ENCODE assay signal across 8 mouse cellular contexts in the genomic region with DNA sequence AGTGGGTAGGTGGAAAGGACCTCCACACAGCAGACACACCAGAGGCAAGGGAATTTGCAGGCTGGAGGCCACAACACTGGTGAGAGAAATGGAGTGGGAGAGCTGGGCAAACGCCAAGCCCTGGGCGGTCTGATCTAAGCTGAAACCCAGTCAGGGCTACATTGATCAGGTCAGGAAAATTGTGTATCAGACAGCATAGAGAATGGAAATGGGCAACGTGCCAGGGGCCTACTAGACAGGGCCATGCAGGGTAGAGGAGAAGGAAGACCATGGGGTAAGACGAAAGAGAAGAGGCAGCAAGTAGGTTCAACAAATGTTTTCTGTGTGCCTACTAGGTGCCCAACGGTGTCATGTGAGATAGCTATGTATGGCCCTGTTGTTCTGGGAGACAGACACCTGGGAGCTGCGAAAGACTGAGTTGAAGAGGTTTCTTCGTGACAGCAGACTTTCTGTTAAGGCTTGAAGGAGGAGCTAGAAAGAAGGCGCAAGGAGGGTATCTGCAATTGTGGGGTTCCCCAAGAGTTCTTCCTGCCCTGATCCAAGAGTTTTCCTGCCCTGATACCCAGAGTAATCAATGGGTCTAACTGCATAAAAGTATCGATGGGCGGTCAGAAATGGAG. TPM values are rescaled to one million over a fixed set of nuclear protein-coding genes. Genes with fewer than 3 reads are reported as not detected.
DNase-seq lines count a peak whose midpoint lies in the region; ATAC-seq and TF ChIP-seq lines count a peak whose summit lies in the region.

No protein-coding gene starts in this region.

- H3K9me3 ChIP-seq in forebrain, embryonic 11.5 days (ENCODE audit: control insufficient read depth, low read length) = no peaks in the 10 kb centered on the region

- H3K4me2 ChIP-seq in forebrain, embryonic 11.5 days (ENCODE audit: low read depth, low read length, severe bottlenecking) = peak overlapping the region; percentile 67

- H3K36me3 ChIP-seq in heart, adult 2 months (ENCODE audit: control insufficient read depth, insufficient read depth, low read length) = no peaks in the 10 kb centered on the region
- no peaks in the 10 kb centered on the region for H3K36me3 ChIP-seq in forebrain, embryonic 11.5 days (ENCODE audit: control insufficient read depth, insufficient read depth, low read length)
- H3K36me3 ChIP-seq in kidney, adult 2 months (ENCODE audit: control insufficient read depth, insufficient read depth, low read length) = no peaks in the 10 kb centered on the region
- H3K36me3 ChIP-seq in macrophage (ENCODE audit: inconsistent target) = no peaks in the 10 kb centered on the region

- peak overlapping the region; percentile 41; the same call in 1 of the 2 replicates for H3K9ac ChIP-seq in heart, adult 2 months (ENCODE audit: low read depth, low read length)
- H3K9ac ChIP-seq in forebrain, embryonic 11.5 days (ENCODE audit: low read length) = peak overlapping the region; percentile 80

- H3K27me3 ChIP-seq in heart, adult 2 months (ENCODE audit: control insufficient read depth, insufficient read depth, low read length) = no peaks in the 10 kb centered on the region
- H3K27me3 ChIP-seq in forebrain, embryonic 11.5 days (ENCODE audit: control insufficient read depth, insufficient read depth, low read length) = no peaks in the 10 kb centered on the region
- no peaks in the 10 kb centered on the region for H3K27me3 ChIP-seq in kidney, adult 2 months (replicated peaks; ENCODE audit: control insufficient read depth, insufficient read depth, low read length)

- H3K27ac ChIP-seq in heart, adult 2 months = peak overlapping the region; percentile 96
- no peak overlapping the region for H3K27ac ChIP-seq in forebrain, embryonic 11.5 days (ENCODE audit: low read depth, low read length)
- peak overlapping the region; percentile 69 for H3K27ac ChIP-seq in kidney, adult 2 months (ENCODE audit: insufficient read depth, low read depth, low read length)
- no peak overlapping the region for H3K27ac ChIP-seq in macrophage

- ATAC-seq in forebrain, embryonic 11.5 days (replicated peaks; ENCODE audit: low FRiP score) = peak; percentile 6; the same call in 1 of the 2 replicates
- no peak for ATAC-seq in megakaryocyte-erythroid progenitor cell, adult 5-6 weeks (replicated peaks; ENCODE audit: low FRiP score, low TSS enrichment, poor library complexity, severe bottlenecking)

- no peak for TF ChIP-seq CTCF in heart, adult 2 months (IDR thresholded peaks at IDR 0.05)
- TF ChIP-seq CTCF in kidney, adult 2 months (conservative IDR thresholded peaks at IDR 0.05; ENCODE audit: insufficient read depth, insufficient read length, low read depth, low read length) = no peak

- intact Hi-C loops in heart, adult 2 months (cut with DNase I) = no loop called here

- no peak for TF ChIP-seq EP300 in heart, adult 2 months (IDR thresholded peaks at IDR 0.05; ENCODE audit: insufficient read depth, low read depth, low read length)

- DNase-seq in heart, adult 2 months = no peak
- no peak for DNase-seq in heart, adult 8-10 months (ENCODE audit: low spot score)
- DNase-seq in Muller cell, postnatal 12 days (ENCODE audit: inconsistent ontology term) = peak; percentile 35
- no peak for DNase-seq in forebrain, embryonic 11.5 days (ENCODE audit: low spot score)
- peak; percentile 37 for DNase-seq in kidney, adult 2 months
- no peak for DNase-seq in gastrocnemius, postnatal 25 days

- no peaks in the 10 kb centered on the region for H3K79me2 ChIP-seq in heart, adult 2 months (replicated peaks; ENCODE audit: control insufficient read depth, insufficient read depth, low read length)
- H3K79me2 ChIP-seq in macrophage (ENCODE audit: inconsistent target) = no peaks in the 10 kb centered on the region

- H3K4me3 ChIP-seq in heart, adult 2 months = peak overlapping the region; percentile 89
- peak overlapping the region; percentile 68 for H3K4me3 ChIP-seq in forebrain, embryonic 11.5 days (ENCODE audit: low read depth, low read length)
- peak overlapping the region; percentile 95 for H3K4me3 ChIP-seq in kidney, adult 2 months (ENCODE audit: insufficient read depth, low read depth, low read length)
- H3K4me3 ChIP-seq in macrophage (ENCODE audit: inconsistent target) = peak overlapping the region; percentile 28

- WGBS in heart, adult 2 months = 51% methylated on average over 10 of the region's 10 CpGs
- WGBS in forebrain, embryonic 11.5 days = 44% methylated on average over 10 of the region's 10 CpGs
- 43% methylated on average over 10 of the region's 10 CpGs for WGBS in kidney, adult 2 months
- 55% methylated on average over 10 of the region's 10 CpGs for WGBS in macrophage (ENCODE audit: missing documents)

- no peak for TF ChIP-seq POLR2A in heart, adult 2 months (IDR thresholded peaks at IDR 0.05; ENCODE audit: insufficient read depth, low read depth, low read length)
- TF ChIP-seq POLR2A in kidney, adult 2 months (IDR thresholded peaks at IDR 0.05; ENCODE audit: low read depth, low read length) = no peak

- H3K4me1 ChIP-seq in heart, adult 2 months (ENCODE audit: control insufficient read depth, insufficient read depth, low read length) = peaks cover 6% of the 10 kb centered on the region
- H3K4me1 ChIP-seq in forebrain, embryonic 11.5 days (replicated peaks; ENCODE audit: control insufficient read depth, insufficient read depth, low read length) = peaks cover 2% of the 10 kb centered on the region; the same call in 1 of the 2 replicates
- peaks cover 12% of the 10 kb centered on the region; the same call in 1 of the 2 replicates for H3K4me1 ChIP-seq in kidney, adult 2 months (ENCODE audit: control insufficient read depth, insufficient read depth, low read length)

RNA-seq across cellular contexts. Expression of a gene that starts 0.7 kb away (rescaled TPM):
- 1 to 10 TPM; 5.7 to 8.6 TPM for total RNA-seq in heart, adult 2 months (2021)
- 11.4 and 14.8 TPM in 2 replicates for polyA plus RNA-seq in heart, adult 2 months (2012; rRNA removed)
- total RNA-seq in heart, adult 8-10 months (2022) = 10 to 100 TPM in 1 of 4 experiments, 1 to 10 TPM in 3; 7.0 to 11.7 (median 8.5) TPM
- polyA plus RNA-seq in forebrain, embryonic 11.5 days (2014; fragmentation: Nextera tagmentation; extraction: Ambion mirVana) = 57.6 and 59.2 TPM in 2 replicates
- 66.1 and 73.0 TPM in 2 replicates for polyA plus RNA-seq in kidney, adult 2 months (2012; rRNA removed)
- 10 to 100 TPM in 5 of 26 experiments, 1 to 10 TPM in 19, under 1 TPM in 2; 0.62 to 13.0 (median 5.9) TPM for total RNA-seq in macrophage (2018; cell fraction: chromatin; rRNA removed)
- 10 to 100 TPM in 14 of 26 experiments, 1 to 10 TPM in 12; 7.8 to 14.4 (median 10.3) TPM for total RNA-seq in macrophage (2018; cell fraction: cytosol; rRNA removed)
- total RNA-seq in macrophage (2018; cell fraction: nucleus; rRNA removed) = 10 to 100 TPM in 2 of 26 experiments, 1 to 10 TPM in 24; 2.1 to 11.1 (median 5.7) TPM
- polyA plus RNA-seq in macrophage (2018) = 5.3 to 15.2 TPM (median 11.4 TPM) in 3 replicates
- total RNA-seq in megakaryocyte-erythroid progenitor cell, adult 5-6 weeks (2014; fragmentation: Nextera tagmentation) = 9.9 and 22.9 TPM in 2 replicates
- 1.9 and 7.5 TPM in 2 replicates for total RNA-seq in megakaryocyte-erythroid progenitor cell, adult 5-6 weeks (2017)
- total RNA-seq in gastrocnemius, postnatal 25 days (2021) = 1 to 10 TPM; 8.7 to 9.1 TPM

RNA-seq across cellular contexts. Expression of a gene that starts 11.7 kb away (rescaled TPM):
- 10 to 100 TPM; 25.4 to 27.4 TPM for total RNA-seq in heart, adult 2 months (2021)
- polyA plus RNA-seq in heart, adult 2 months (2012; rRNA removed) = 34.4 and 35.5 TPM in 2 replicates
- total RNA-seq in heart, adult 8-10 months (2022) = 10 to 100 TPM; 25.1 to 30.4 (median 29.8) TPM
- polyA plus RNA-seq in forebrain, embryonic 11.5 days (2014; fragmentation: Nextera tagmentation; extraction: Ambion mirVana) = 3.2 and 4.3 TPM in 2 replicates
- 10.1 and 10.6 TPM in 2 replicates for polyA plus RNA-seq in kidney, adult 2 months (2012; rRNA removed)
- 10 to 100 TPM in 2 of 26 experiments, 1 to 10 TPM in 21, under 1 TPM in 2, not detected in 1; 0.29 to 12.5 (median 3.4) TPM for total RNA-seq in macrophage (2018; cell fraction: chromatin; rRNA removed)
- total RNA-seq in macrophage (2018; cell fraction: cytosol; rRNA removed) = under 1 TPM in 24 of 26 experiments, not detected in 2; 0.03 to 0.49 (median 0.20) TPM
- total RNA-seq in macrophage (2018; cell fraction: nucleus; rRNA removed) = 1 to 10 TPM in 14 of 26 experiments, under 1 TPM in 11, not detected in 1; 0.12 to 6.5 (median 1.3) TPM
- 0.14 to 0.42 TPM (median 0.26 TPM) in 3 replicates for polyA plus RNA-seq in macrophage (2018)
- total RNA-seq in megakaryocyte-erythroid progenitor cell, adult 5-6 weeks (2014; fragmentation: Nextera tagmentation) = 0.11 and 0.99 TPM in 2 replicates
- total RNA-seq in megakaryocyte-erythroid progenitor cell, adult 5-6 weeks (2017) = 0.23 and 5.7 TPM in 2 replicates
- total RNA-seq in gastrocnemius, postnatal 25 days (2021) = 10 to 100 TPM; 20.4 to 21.8 TPM

RNA-seq across cellular contexts. Expression of a gene that starts 35.0 kb away (rescaled TPM):
- 10 to 100 TPM; 21.8 to 24.3 TPM for total RNA-seq in heart, adult 2 months (2021)
- 26.7 and 27.4 TPM in 2 replicates for polyA plus RNA-seq in heart, adult 2 months (2012; rRNA removed)
- total RNA-seq in heart, adult 8-10 months (2022) = 10 to 100 TPM; 21.6 to 29.6 (median 26.3) TPM
- polyA plus RNA-seq in forebrain, embryonic 11.5 days (2014; fragmentation: Nextera tagmentation; extraction: Ambion mirVana) = 26.7 and 27.8 TPM in 2 replicates
- polyA plus RNA-seq in kidney, adult 2 months (2012; rRNA removed) = 31.8 and 45.2 TPM in 2 replicates
- 10 to 100 TPM in 2 of 26 experiments, 1 to 10 TPM in 23, not detected in 1; 1.1 to 16.4 (median 4.0) TPM for total RNA-seq in macrophage (2018; cell fraction: chromatin; rRNA removed)
- total RNA-seq in macrophage (2018; cell fraction: cytosol; rRNA removed) = 10 to 100 TPM in 2 of 26 experiments, 1 to 10 TPM in 24; 2.7 to 11.0 (median 5.0) TPM
- total RNA-seq in macrophage (2018; cell fraction: nucleus; rRNA removed) = 10 to 100 TPM in 3 of 26 experiments, 1 to 10 TPM in 23; 1.9 to 17.2 (median 4.7) TPM
- 5.3 to 10.9 TPM (median 9.7 TPM) in 3 replicates for polyA plus RNA-seq in macrophage (2018)
- total RNA-seq in megakaryocyte-erythroid progenitor cell, adult 5-6 weeks (2014; fragmentation: Nextera tagmentation) = 4.2 and 6.5 TPM in 2 replicates
- 5.0 and 8.7 TPM in 2 replicates for total RNA-seq in megakaryocyte-erythroid progenitor cell, adult 5-6 weeks (2017)
- 10 to 100 TPM; 12.6 to 13.1 TPM for total RNA-seq in gastrocnemius, postnatal 25 days (2021)

RNA-seq across cellular contexts. Expression of a gene that starts 59.2 kb away (rescaled TPM):
- total RNA-seq in heart, adult 2 months (2021) = 10 to 100 TPM; 22.3 to 25.1 TPM
- 22.4 and 29.3 TPM in 2 replicates for polyA plus RNA-seq in heart, adult 2 months (2012; rRNA removed)
- total RNA-seq in heart, adult 8-10 months (2022) = 10 to 100 TPM; 22.9 to 28.1 (median 24.6) TPM
- 67.3 and 70.8 TPM in 2 replicates for polyA plus RNA-seq in forebrain, embryonic 11.5 days (2014; fragmentation: Nextera tagmentation; extraction: Ambion mirVana)
- 44.8 and 53.0 TPM in 2 replicates for polyA plus RNA-seq in kidney, adult 2 months (2012; rRNA removed)
- total RNA-seq in macrophage (2018; cell fraction: chromatin; rRNA removed) = 100 to 1,000 TPM; 183 to 360 (median 252) TPM
- total RNA-seq in macrophage (2018; cell fraction: cytosol; rRNA removed) = 10 to 100 TPM in 18 of 26 experiments, 1 to 10 TPM in 8; 6.4 to 22.0 (median 13.0) TPM
- total RNA-seq in macrophage (2018; cell fraction: nucleus; rRNA removed) = 100 to 1,000 TPM in 18 of 26 experiments, 10 to 100 TPM in 8; 64.8 to 206 (median 130) TPM
- 15.4 to 26.6 TPM (median 18.3 TPM) in 3 replicates for polyA plus RNA-seq in macrophage (2018)
- 79.6 and 114 TPM in 2 replicates for total RNA-seq in megakaryocyte-erythroid progenitor cell, adult 5-6 weeks (2014; fragmentation: Nextera tagmentation)
- total RNA-seq in megakaryocyte-erythroid progenitor cell, adult 5-6 weeks (2017) = 58.8 and 83.3 TPM in 2 replicates
- total RNA-seq in gastrocnemius, postnatal 25 days (2021) = 10 to 100 TPM; 19.3 to 19.4 TPM

Comparison
In these comparisons a context has a peak if more than half of its experiments do, and no peak if none do; other contexts are left out.
1. DNase-seq: peak in Muller cell, postnatal 12 days (single experiment) and kidney, adult 2 months (single experiment); none in heart, adult 2 months (0 of 2), heart, adult 8-10 months (single experiment), forebrain, embryonic 11.5 days (single experiment) and gastrocnemius, postnatal 25 days (single experiment).
2. H3K27ac ChIP-seq: peak in heart, adult 2 months (single experiment) and kidney, adult 2 months (single experiment); none in forebrain, embryonic 11.5 days (single experiment) and macrophage (single experiment).
3. H3K4me3 ChIP-seq: peak in every context shown above with its lines; median percentile 95 in kidney, adult 2 months; 89 in heart, adult 2 months; 68 in forebrain, embryonic 11.5 days; 28 in macrophage.